Mouse (Mus musculus) heart, adult 2 months (tissue): Measurements from ENCODE around the gene Vnn3. TPM values are rescaled to one million over a fixed set of nuclear protein-coding genes. Genes with fewer than 3 reads are reported as not detected.
A peak's percentile ranks its signal among the peaks of the same experiment; 100 is the strongest.

Source experiments
- DNase-seq, 2 experiments: peaks; one replicate each; pipeline ENCODE4 v3.0.0; 2021
- H3K27ac ChIP-seq: fragments of 200-600 bp; 2 replicates; pipeline ENCODE4 v1.8.1; 2022
- H3K27me3 ChIP-seq: fragments of 200-500 bp; 2 replicates; pipeline ENCODE4 v1.6.1; 2012; ENCODE audit warnings: mild to moderate bottlenecking, low read length, inconsistent platforms, mixed read lengths; ENCODE audit not compliant: control insufficient read depth, insufficient read depth
- H3K36me3 ChIP-seq: fragments of 200-500 bp; 2 replicates; pipeline ENCODE4 v1.6.1; 2012; ENCODE audit warnings: low read length, inconsistent platforms; ENCODE audit not compliant: control insufficient read depth, insufficient read depth
- H3K4me1 ChIP-seq: fragments of 200-500 bp; 2 replicates; pipeline ENCODE4 v1.6.1; 2011; ENCODE audit warnings: low read length; ENCODE audit not compliant: control insufficient read depth, insufficient read depth
- H3K4me3 ChIP-seq: fragments of 200-600 bp; 2 replicates; pipeline ENCODE4 v1.8.1; 2022
- H3K79me2 ChIP-seq: fragments of 200-500 bp; replicated peaks from 2 replicates; pipeline ENCODE4 v1.6.1; 2012; ENCODE audit warnings: mild to moderate bottlenecking, inconsistent platforms, low read length, moderate library complexity, mixed read lengths; ENCODE audit not compliant: control insufficient read depth, insufficient read depth
- H3K9ac ChIP-seq: fragments of 200-500 bp; 2 replicates; pipeline ENCODE4 v1.6.1; 2012; ENCODE audit warnings: low read depth, mild to moderate bottlenecking, control low read depth, inconsistent platforms, low read length, mixed read lengths
- CTCF ChIP-seq: fragments of 200-600 bp; IDR thresholded peaks from 2 replicates; pipeline ENCODE4 v1.8.1; 2022; ENCODE audit warnings: antibody characterized with exemption, mild to moderate bottlenecking, moderate library complexity
- EP300 ChIP-seq: fragments of 200-500 bp; IDR thresholded peaks from 2 replicates; pipeline ENCODE4 v1.6.1; 2011; ENCODE audit warnings: low read depth, low read length, control low read depth; ENCODE audit not compliant: insufficient read depth
- POLR2A ChIP-seq: fragments of 200-500 bp; IDR thresholded peaks from 2 replicates; pipeline ENCODE4 v1.6.1; 2011; ENCODE audit warnings: mild to moderate bottlenecking, low read depth, low read length, control low read depth; ENCODE audit not compliant: insufficient read depth
- WGBS: fragments of 180-500 bp; shearing (Covaris S2); methylation state at CpG from one replicate; pipeline ENCODE4 v1.1.7; 2018; 5-methylcytosine and 5-hydroxymethylcytosine counted together
- intact Hi-C: fragments of 180-260 bp; cut with DNase I; formaldehyde crosslinking; loops from one replicate; pipeline ENCODE4 v1.15.1; 2025
- polyA plus RNA-seq: library from polyadenylated mRNA; depleted of rRNA; stranded (reverse); fragments of >200 nt; gene quantifications from 2 replicates; pipeline ENCODE4 v1.2.3, GENCODE M21; 2012
- total RNA-seq, 2 experiments: library from RNA; stranded (reverse); gene quantifications; 2 replicates each; pipeline ENCODE4 v1.2.3; 2021

Vnn3 gene
- total and polyA plus RNA-seq, 3 experiments: 0.33 TPM; not detected in 2

- H3K27ac ChIP-seq: no peak overlapping the region
- no peak for DNase-seq
- no peaks in the 10 kb centered on the region; the same call in 1 of the 2 replicates for H3K4me1 ChIP-seq
- TF ChIP-seq EP300 (no peak), CTCF (no peak), POLR2A (no peak)
- no peak overlapping the region for H3K4me3 ChIP-seq
- H3K27me3 ChIP-seq: no peaks in the 10 kb centered on the region
- H3K79me2 ChIP-seq: no peaks in the 10 kb centered on the region
- H3K36me3 ChIP-seq: no peaks in the 10 kb centered on the region; the same call in 1 of the 2 replicates
- 70% methylated on average over 11 of the region's 11 CpGs for WGBS
- intact Hi-C loops: loop anchor here (2.0 to 10.0 kb wide), 2 partner anchors 318 to 482 kb away; no protein-coding TSS in a partner anchor
- no peak overlapping the region for H3K9ac ChIP-seq
These were observed 38.2 kb upstream of the Vnn3 start for GRCm38 (mm10) chr10:23812852-23813766.

- H3K4me1 ChIP-seq: no peaks in the 10 kb centered on the region; the same call in 1 of the 2 replicates
- H3K4me3 ChIP-seq: no peak overlapping the region
- no peak overlapping the region for H3K27ac ChIP-seq
- intact Hi-C loops: loop anchor here (2.0 to 10.0 kb wide), 2 partner anchors 264 to 480 kb away; no protein-coding TSS in a partner anchor
- DNase-seq: peak; percentile 40 to 79
- no peak for TF ChIP-seq POLR2A
- peak; percentile 99 for TF ChIP-seq CTCF
- 49% methylated on average over 1 of the region's 1 CpGs for WGBS
- H3K27me3 ChIP-seq: no peaks in the 10 kb centered on the region
- no peak overlapping the region for H3K9ac ChIP-seq
- H3K79me2 ChIP-seq: no peaks in the 10 kb centered on the region
- H3K36me3 ChIP-seq: no peaks in the 10 kb centered on the region; the same call in 1 of the 2 replicates
These were observed 36.1 kb upstream of the Vnn3 start for GRCm38 (mm10) chr10:23815168-23815567.

GRCm38 (mm10) chr10:23816241-23816640 lies 35.0 kb upstream of the Vnn3 start:
- intact Hi-C loops: loop anchor here (10.0 kb wide), 1 partner anchor 479 kb away; no protein-coding TSS in a partner anchor

DNA sequence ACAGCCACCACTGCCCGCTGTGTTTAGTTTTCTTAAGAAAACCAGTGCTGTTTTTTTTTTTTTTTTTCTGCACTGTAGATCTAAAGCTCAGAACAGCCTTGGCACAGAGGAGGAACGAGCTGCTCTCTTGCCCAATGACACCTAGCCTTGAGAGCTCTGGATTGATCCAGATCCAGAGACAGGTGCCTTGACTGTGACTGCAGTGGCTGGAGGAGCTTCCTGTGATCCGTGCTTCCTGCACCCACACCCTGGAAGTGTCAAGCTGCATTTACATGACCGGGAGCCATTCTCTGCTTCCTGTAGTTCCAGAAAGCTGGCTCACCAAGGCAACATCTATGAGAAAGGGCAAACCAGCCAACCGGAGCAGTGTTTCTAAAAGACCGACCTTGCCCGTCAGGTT lies 24.7 kb upstream of the Vnn3 start:
- Histone ChIP-seq H3K4me1 (no peaks in the 10 kb centered on the region), H3K9ac (no peak overlapping the region), H3K36me3 (peaks cover 2% of the 10 kb centered on the region; the same call in 1 of the 2 replicates), H3K4me3 (no peak overlapping the region), H3K79me2 (no peaks in the 10 kb centered on the region), H3K27me3 (no peaks in the 10 kb centered on the region), H3K27ac (no peak overlapping the region)
- no peak for TF ChIP-seq CTCF
- TF ChIP-seq POLR2A: no peak
- TF ChIP-seq EP300: no peak
- WGBS: 81% methylated on average over 7 of the region's 7 CpGs
- no peak for DNase-seq
- intact Hi-C loops: no loop called here

More at GRCm38 (mm10) chr10:23816241-23816640, 35.0 kb upstream of the Vnn3 start:
- WGBS: 77% methylated on average over 7 of the region's 7 CpGs
- Histone ChIP-seq H3K4me1 (no peaks in the 10 kb centered on the region; the same call in 1 of the 2 replicates), H3K27ac (no peak overlapping the region), H3K27me3 (no peaks in the 10 kb centered on the region), H3K4me3 (no peak overlapping the region), H3K79me2 (no peaks in the 10 kb centered on the region), H3K9ac (no peak overlapping the region), H3K36me3 (no peaks in the 10 kb centered on the region; the same call in 1 of the 2 replicates)
- DNase-seq: no peak
- TF ChIP-seq CTCF: no peak
- no peak for TF ChIP-seq EP300
- TF ChIP-seq POLR2A: no peak

DNA sequence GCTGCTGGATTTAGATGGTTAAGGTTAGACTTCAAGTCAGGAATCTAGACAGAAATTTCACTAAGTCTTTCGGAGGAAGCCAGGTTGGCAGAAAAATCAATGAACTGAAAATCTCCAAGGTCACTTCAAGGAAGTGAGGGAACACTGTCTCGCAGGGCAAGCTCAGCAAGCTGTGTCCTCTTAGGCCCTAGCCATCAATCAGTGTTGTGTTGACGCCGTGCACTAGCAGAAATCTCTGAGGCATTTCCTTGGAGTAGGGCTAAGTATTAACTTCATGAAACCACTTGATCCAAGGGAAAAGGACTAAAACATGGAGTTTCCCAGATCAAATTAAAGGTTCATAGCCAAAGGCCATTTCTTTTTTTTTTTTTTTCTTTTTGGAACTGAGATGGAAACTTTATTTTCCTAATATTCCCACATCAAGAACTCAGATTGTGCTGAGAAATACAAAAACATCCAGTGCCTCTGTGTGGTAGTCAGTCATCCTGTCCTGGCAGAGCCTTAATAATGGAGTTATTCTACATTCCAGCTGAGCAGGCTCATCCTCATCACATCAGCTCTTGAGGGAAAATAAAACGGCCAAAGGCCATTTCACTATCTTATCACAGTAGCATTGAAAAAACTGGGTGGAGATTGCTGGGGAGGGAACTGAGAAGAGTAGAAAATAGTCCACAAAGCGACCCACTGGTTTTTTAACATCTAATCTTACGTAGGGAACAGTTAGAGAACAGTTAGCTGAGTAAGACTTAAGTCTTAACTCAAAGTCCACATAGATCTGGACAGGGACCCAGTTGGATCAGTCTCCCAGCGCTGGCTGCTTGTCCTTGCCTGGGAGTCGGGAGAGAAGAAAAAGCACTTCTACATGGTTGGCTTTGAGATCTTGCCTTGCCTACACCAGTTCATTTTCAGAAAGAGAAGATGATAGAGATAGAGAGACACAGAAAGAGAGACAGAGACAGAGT lies 15.0 kb upstream of the Vnn3 start:
- H3K4me3 ChIP-seq: no peak overlapping the region
- H3K4me1 ChIP-seq: no peaks in the 10 kb centered on the region
- no peak overlapping the region for H3K27ac ChIP-seq
- no peak for TF ChIP-seq EP300
- TF ChIP-seq CTCF: no peak
- no peak for TF ChIP-seq POLR2A
- 47% methylated on average over 9 of the region's 9 CpGs for WGBS
- DNase-seq: no peak
- no peaks in the 10 kb centered on the region for H3K79me2 ChIP-seq
- no peak overlapping the region for H3K9ac ChIP-seq
- no peaks in the 10 kb centered on the region for H3K36me3 ChIP-seq
- H3K27me3 ChIP-seq: no peaks in the 10 kb centered on the region
- intact Hi-C loops: no loop called here
